Mouse (Mus musculus) T-helper 2 cell (primary cell): ENCODE results near the gene Rpain.

Source experiments
- in situ Hi-C: fragments of 300-600 bp; cut with MboI, MseI; formaldehyde crosslinking; loops from one replicate; pipeline ENCODE4 v1.15.1; 2025; ENCODE audit warnings: high pct_unique_total_duplicates

Gene Rpain

GRCm38 (mm10) chr11:70969821-70970559 is at the start of gene Rpain, which contains the start of gene Nup88:
TSS of gene Rpain (plus strand) at chr11:70970213.
TSS of gene Nup88 (minus strand) at chr11:70969973.
- in situ Hi-C loops = no loop called here

GRCm38 (mm10) chr11:70931461-70931860 is 38.6 kb upstream of the Rpain start:
- in situ Hi-C loops = no loop called here

GRCm38 (mm10) chr11:70935316-70935715 is 34.7 kb upstream of the Rpain start:
- in situ Hi-C loops = no loop called here

DNA sequence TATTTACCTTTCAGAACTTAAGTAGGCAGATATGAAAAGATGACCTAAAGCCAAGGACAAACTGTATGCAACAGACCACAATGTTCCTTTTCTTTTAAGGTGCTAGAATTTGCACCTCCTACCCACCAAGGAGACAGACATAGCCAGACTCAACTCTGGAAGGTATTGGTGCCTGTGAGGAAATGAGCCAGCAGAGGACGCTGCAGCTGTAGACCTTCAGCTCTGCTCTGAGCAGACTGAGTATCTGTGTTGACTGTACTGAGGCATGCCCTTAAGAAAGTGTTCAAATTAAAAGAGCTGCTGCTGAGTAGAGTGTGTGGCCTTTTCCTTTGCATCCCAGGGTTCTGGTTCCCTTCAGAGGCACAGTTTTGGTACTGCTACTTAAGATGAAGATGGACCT is 27.4 kb upstream of the Rpain start:
- in situ Hi-C loops = no loop called here

GRCm38 (mm10) chr11:70943651-70944050 is 26.4 kb upstream of the Rpain start:
- in situ Hi-C loops = no loop called here

- in situ Hi-C loops = no loop called here
Observed at GRCm38 (mm10) chr11:70944935-70945817, 24.8 kb upstream of the Rpain start.

DNA sequence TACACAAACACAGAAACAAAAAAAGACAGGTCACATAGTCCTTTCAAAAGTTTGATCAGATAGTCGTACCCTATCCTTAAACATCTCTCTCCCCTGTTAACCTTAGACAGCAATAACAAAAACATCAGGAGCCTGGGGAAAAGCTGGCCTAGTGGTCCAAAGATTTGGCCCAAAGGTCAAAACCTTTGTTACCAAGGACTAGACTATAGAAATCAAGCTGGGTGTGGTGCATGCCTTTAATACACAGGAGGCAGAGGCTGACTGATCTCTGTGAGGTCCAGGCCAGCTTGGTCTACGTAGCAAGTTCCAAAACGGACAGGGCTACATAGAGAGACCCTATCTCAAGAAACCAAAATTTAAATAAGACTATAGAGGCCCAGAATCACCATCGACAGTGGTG is 15.3 kb upstream of the Rpain start:
- in situ Hi-C loops = no loop called here

DNA sequence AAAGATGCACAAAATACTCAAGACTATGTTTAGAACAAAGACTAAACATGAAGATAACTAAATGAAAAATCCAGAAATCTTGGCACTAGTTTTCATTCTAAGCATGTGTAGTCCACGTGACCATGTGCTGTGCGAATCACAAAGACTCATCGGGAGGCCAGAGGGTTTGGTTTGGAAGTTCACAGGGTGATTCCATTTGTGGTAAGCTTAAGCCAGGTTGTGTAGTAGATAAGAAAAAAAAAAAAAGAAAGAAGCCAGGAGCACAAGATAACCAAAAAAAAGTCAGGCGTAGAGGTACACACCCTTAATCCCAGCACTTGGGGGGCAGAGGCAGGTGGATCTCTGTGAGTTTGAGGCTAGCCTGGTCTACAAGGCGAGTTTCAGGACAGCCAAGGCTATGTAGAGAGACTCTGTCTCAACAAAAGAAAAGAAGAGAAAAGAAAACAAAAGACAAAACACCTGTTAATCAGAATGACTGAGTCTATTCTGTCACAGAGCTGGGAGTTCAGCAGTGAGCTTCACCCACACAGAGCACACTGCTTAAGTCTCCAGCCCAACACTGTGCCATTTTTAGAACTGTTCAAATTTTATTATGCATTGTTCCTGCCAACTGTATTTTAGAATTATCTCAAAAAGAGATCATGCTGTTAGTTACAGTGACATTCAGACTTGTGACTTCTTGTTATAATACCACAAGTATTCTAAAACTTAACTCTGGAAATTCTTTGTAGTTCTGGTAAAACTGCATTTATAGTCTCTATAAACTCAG is 9.0 kb upstream of the Rpain start:
- in situ Hi-C loops = no loop called here

GRCm38 (mm10) chr11:70964222-70964907 is 5.6 kb upstream of the Rpain start:
- in situ Hi-C loops = no loop called here

GRCm38 (mm10) chr11:70969271-70969794 is 680 bp upstream of the Rpain start:
- in situ Hi-C loops = no loop called here

GRCm38 (mm10) chr11:70970560-70971540 is 837 bp downstream of the Rpain start:
- in situ Hi-C loops = no loop called here

DNA sequence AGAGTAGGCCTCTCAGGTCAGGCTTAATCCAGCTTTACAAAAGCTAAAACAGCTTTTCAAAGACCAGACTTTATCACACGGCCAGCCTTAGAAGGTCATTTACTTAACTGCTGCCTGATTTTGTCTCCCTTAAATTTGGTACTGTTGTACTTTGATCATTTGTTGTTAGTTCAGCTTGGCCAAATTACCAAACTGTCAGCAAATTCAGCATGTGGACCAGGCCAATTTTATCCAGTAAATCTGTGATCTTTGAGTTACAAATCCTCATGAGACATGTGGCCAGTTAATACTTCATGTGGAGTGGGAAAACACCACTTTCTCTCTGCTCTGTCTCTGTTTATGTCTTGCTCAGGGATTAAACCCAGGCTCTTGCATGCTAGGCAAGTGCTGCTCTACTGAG is 2.6 kb downstream of the Rpain start:
- in situ Hi-C loops = no loop called here

GRCm38 (mm10) chr11:70973947-70974346 is 3.9 kb downstream of the Rpain start:
- in situ Hi-C loops = no loop called here

DNA sequence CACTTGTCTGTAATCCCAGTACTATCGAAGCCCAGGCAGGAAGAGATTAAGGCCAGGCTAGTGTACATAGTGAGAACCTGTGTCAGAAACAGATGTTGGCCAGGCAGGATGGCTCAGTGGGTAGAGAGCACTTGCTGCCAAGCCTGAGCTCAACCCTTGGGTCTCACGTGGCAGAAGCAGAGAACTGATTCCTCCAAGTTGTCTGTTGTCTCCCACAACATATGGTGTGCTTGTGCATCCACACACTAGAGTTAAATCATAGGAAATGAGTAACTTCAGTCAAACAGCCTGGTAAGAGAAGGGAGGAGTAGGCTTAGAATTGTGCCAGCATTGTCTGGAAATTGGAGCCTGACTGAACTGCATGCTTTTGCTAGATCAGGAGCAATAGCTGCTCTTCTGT is 5.2 kb downstream of the Rpain start:
- in situ Hi-C loops = no loop called here

GRCm38 (mm10) chr11:70977293-70977692 is 7.3 kb downstream of the Rpain start:
- in situ Hi-C loops = no loop called here

- in situ Hi-C loops = no loop called here
Observed at GRCm38 (mm10) chr11:70980232-70980631, 10.2 kb downstream of the Rpain start.

DNA sequence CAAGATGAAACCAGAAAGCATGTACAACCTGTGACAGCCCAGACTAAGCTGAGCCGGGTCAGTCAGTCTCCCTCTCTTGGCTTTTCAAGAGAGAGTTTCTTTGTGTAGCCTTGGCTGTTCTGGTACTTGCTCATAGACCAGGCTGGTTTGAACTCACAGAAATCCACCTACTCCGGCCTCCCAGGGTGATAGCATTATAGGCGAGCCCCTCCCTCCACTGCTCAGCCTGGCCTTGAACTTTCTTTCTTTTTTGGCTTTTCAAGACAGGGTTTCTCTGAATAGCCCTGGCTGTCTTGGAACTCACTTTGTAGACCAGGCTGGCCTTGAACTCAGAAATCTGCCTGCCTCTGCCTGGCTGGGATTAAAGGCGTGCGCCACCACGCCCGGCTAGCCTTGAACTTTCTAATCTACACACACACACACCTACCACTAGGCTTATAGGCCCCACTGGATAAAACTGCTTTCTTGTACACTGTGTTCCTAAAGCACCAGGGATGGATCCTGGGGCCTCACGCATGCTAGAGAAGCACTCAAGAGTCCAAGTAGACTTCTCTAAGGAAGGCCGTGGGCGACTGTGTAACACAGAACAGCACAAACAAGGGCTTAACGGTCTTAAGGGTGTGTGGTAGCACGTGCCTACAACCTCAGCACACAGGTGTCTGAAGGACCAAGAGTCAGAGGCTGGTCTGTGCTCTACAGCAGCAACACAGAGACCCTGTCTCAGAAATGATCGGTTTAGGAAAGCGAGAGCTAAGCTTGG is 10.9 kb downstream of the Rpain start:
- in situ Hi-C loops = no loop called here

DNA sequence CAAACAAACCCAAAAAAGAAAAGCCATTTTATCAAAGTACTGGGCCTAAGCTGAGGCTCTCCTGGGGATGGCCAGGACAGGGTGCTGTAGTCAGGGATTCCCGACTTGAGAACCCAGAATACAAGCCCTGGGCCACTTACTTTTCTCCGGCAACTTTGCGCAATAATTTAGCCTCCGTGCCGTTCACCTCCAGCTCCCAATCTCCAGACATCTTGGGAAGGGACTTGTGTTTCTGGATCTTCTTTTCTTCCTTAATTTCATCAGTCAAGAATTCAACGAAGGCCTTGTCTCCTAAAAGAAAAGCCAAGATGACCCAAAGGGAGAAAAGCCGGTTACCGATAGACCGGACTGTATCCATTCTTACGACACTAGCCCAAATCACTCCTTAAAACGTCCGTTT is 12.0 kb downstream of the Rpain start:
- in situ Hi-C loops = no loop called here

GRCm38 (mm10) chr11:70982557-70983228 is 12.7 kb downstream of the Rpain start, which contains the start of gene C1qbp:
TSS of gene C1qbp (minus strand) at chr11:70983026.
- in situ Hi-C loops = no loop called here
